Mouse (Mus musculus) cerebellum, adult 2 months (tissue): ENCODE data around the gene Cpne5.

Source experiments
- CTCF ChIP-seq: fragments of 200-500 bp; IDR thresholded peaks from 2 replicates; pipeline ENCODE4 v1.5.1; 2011; ENCODE audit warnings: low read depth, mild to moderate bottlenecking, control low read depth, low read length, moderate library complexity, borderline replicate concordance; ENCODE audit not compliant: insufficient read depth
- POLR2A ChIP-seq: fragments of 200-500 bp; IDR thresholded peaks from 2 replicates; pipeline ENCODE4 v1.6.1; 2011; ENCODE audit warnings: low read length, control low read depth, borderline replicate concordance; ENCODE audit not compliant: insufficient read depth

GRCm38 (mm10) chr17:29120666-29121065, 117.3 kb downstream of the Cpne5 start:
- TF ChIP-seq CTCF (no peak), POLR2A (no peak)
